Mouse (Mus musculus): ENCODE data around the gene Prl8a2.

GRCm38 (mm10) chr13:27334989-27335388, 10.5 kb upstream of the Prl8a2 start:
- TF ChIP-seq CTCF (IDR thresholded peaks at IDR 0.05; ENCODE audit: borderline replicate concordance, control insufficient read depth, extremely low read depth, insufficient read depth, low read length, poor library complexity) (no peak), POLR2A (IDR thresholded peaks at IDR 0.05; ENCODE audit: control insufficient read depth, extremely low read depth, insufficient read depth, low read length, poor library complexity) (no peak)
